Mouse (Mus musculus): ENCODE data around the gene Nap1l1.
A peak's percentile ranks its signal among the peaks of the same experiment; 100 is the strongest.

Gene Nap1l1

DNA sequence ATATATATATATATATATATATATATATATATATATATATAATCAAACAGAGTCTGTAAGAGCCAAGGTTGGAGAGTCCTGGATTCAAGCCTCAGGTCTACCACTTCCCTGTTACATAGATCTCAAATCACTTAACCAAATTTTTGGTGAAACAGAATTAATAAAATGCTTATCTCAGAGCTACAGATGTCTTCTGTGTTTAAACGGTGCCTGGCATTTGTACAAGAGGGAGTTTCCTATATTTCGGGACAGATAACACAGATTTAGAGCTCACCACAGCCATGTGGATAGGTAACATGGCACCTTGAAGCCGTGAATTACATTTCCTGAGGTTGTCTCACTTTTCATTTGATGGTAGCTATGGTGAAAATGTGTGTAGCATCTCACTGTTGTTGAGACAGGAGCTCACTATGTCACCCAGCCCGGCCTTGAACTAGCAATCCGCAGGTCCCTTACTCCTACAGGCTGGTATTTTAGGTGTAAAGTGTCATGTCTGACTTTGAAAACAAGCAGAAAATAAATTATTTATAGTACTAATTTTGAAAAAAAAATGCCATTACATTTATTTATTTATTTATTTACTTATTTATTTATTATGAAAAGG is 41.4 kb downstream of the Nap1l1 start:
- no peak for DNase-seq (ENCODE audit: inconsistent age in 2 of 2, low spot score in 1 of 2)

DNA sequence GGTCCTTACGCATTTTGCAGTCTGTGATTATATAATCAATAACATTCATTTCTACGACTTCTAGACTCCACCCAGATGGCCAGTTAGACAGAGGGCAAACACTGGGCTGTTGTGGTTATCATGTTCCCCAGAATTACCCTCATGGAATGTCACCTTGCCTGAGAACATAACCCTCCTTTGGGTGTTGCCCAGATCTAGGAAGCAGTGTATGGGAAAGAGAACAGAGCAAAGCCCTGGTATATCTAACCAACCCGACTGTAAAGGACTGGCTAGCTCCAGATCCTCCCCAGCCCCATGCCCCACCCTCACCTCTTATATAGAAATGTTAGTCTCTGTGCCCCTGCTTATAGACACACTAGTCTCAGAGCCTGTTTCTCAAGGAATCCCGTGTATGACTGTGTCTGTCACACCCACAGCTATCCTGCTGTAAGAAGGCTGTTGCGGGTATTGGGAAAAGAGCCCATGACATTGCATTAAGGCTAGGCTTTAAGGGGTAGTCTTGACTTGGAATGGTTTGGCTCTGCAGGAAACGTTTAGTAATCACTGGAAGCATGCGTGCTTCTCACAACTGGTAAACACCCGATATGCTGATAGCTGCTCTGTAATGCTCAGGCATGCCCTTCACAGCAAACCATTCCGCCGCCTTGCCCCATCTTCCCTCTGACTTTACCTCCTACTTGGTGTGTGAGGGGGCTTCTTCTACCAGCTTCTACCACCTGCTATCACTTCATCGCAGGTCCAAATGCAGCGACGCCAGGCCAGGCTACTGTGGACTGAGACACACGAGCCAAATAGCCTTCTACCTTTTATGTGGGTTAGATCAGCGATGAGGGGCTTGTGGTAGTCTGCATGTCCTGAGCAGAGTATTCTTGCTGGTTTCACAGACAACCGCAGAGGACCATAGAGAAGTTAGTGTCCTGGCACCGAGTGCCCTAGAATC is 42.3 kb downstream of the Nap1l1 start:
- no peak for DNase-seq (ENCODE audit: inconsistent age in 2 of 2, low spot score in 1 of 2)

DNA sequence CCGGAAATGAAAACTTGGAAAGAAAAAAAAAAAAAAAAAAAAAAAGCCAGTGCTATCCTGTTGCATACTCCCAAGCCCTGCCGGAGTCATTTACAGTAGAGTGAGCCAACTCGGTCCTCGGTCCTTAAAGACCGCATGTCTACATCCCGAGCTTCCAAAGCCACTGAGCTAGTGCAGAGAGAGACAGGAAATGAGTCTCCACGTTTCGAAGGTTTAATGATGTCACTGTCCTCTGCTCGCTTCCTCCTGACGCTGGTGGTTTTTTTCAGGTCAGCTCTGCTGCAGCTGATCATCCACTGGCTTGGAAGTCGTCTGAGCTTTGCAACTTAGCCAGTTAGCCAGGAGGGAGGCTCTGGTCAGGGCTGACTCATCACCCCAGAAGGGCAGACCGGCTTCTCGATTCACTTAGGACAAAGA is 43.2 kb downstream of the Nap1l1 start:
- peak; percentile 84 to 92 for DNase-seq (ENCODE audit: inconsistent age in 2 of 2, low spot score in 1 of 2)

- DNase-seq (ENCODE audit: inconsistent age in 2 of 2, low spot score in 1 of 2): peak in 1 of 2 experiments; percentile 76
These were observed 43.9 kb downstream of the Nap1l1 start for GRCm38 (mm10) chr10:111516804-111517436.

GRCm38 (mm10) chr10:111518350-111518749 is 45.3 kb downstream of the Nap1l1 start:
- no peak for DNase-seq (ENCODE audit: inconsistent age in 2 of 2, low spot score in 1 of 2)

DNA sequence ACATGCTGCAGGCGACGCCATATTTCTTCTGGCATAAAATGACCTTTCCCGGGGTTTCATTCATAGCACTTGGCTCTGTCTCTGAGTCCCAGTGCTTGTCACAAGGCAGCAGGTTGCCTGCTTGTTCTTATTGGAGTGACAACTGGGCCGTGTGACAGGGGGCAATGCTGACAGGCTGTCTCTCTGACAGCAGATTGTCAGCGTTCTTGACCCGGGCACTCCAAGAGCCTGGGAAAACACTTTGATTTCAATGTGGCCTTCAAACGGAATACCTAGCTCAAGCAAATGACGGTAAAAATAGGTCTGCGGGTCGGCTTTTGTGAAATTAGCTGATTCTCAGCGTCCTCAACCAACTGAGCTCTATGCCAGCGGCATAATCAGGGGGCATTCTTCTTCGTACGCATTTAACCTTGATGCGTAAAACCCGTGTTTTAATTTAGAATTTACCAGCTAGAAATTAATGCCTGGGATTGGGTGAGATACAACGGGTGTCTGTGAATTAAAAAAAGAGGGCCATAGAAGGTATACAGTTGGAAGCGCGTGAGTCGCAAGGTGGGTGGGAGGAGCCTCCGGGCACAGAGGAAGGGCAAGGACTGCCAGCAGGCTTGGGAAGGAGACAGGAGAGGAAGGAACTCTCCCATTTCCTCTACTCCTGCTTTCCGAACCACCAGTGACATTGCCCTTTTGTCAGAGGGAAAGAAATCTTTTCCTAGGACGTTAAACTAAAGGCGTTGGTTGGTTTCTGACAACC is 46.8 kb downstream of the Nap1l1 start:
- DNase-seq (ENCODE audit: inconsistent age in 2 of 2, low spot score in 1 of 2): peak; percentile 66 to 85

DNA sequence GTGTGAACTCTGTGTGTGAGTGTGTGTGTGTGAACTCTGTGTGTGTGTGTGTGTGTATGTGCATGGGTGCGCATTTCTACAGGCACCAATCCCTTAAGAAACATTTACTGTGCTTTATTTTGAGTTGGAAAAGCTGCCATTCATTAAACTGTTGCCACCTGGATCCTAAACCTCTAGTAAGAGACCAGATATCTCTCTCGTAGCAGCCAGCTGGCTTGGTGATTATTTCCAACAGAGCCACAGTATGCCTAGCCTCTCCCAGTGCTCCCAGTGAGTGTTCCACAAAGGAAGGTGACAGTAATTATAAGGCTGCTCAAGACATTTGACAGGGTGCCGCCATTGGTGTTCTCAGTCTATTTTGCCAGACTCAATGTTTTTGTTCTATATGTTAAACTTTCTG is 47.6 kb downstream of the Nap1l1 start:
- DNase-seq (ENCODE audit: inconsistent age in 2 of 2, low spot score in 1 of 2): no peak

DNA sequence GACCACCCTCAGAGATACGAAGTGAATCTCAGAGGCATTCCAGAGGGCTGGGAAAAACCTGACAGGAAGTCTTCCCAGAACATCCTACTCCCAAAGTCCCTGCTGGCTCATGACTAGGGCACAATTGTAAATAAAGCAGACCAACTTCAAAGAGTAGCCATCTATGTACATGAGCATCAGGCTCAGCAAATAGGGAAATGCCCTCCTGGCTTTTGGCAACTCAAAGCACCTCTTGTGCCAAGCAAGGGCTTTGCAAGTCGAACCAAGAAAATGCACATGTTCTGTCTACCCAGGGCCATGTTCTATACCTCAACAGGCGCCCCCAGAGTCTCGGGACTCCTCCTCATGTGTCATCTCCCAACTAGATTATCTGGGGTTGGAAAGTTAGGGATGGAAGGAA is 48.6 kb downstream of the Nap1l1 start:
- peak in 1 of 2 experiments; percentile 29 for DNase-seq (ENCODE audit: inconsistent age in 2 of 2, low spot score in 1 of 2)

GRCm38 (mm10) chr10:111522230-111522629 is 49.2 kb downstream of the Nap1l1 start:
- DNase-seq (ENCODE audit: inconsistent age in 2 of 2, low spot score in 1 of 2): no peak

DNA sequence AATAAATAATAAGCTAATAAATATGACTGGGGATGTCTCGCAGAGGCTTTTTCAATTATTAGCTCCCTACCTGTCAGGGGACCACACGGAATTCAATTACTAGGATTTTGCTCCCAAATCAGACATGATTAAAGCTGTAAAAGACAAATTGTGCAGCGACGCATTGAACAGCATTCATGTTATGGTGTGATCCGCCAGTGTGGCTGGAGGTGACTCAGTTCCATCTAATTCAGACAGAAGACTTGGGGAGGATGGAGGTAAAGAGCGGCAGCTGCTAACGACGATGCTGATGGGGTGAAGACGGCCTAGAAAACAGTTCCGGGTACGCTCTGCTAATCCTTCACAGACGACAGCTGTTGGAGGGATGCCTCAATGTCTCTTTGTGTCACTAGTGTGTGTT is 50.9 kb downstream of the Nap1l1 start:
- no peak for DNase-seq (ENCODE audit: inconsistent age in 2 of 2, low spot score in 1 of 2)

DNA sequence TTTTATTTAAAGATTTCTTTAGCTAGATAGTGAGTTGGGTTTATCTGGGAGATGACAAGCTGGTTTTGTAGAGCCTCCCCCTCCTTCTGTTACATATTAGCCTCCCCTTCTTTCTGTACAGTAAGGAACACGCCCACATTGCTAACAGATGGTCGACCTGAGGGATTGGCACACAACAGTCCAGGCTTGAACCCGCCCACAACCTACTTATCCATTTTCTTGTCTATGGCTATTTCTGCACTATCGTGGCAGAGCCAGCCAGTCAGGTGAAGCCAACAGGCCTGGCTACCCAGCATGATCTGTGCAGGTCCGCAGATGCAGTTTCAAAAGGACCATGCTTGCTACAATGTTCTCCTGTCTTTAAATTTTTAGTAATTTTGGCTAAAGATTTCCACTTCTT is 54.0 kb downstream of the Nap1l1 start:
- no peak for DNase-seq (ENCODE audit: inconsistent age in 2 of 2, low spot score in 1 of 2)

DNA sequence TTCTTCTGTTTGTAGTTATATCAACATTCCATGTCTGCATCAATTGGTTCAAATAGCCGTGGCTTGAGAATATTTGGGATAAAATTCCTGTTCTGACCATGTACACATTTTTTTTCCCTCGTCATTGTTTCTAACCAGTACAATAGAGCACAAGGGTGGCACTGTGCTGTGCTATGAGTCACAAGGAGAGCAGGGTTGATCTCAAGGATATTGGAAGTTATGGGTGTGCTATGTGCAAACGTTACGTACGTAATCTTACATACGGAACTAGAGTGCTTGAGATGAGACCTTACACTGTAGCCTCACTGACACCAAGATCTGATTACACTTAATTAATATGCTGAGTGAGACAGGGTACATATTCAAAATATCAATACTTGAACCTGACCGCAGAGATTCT is 54.6 kb downstream of the Nap1l1 start:
- peak in 1 of 2 experiments; percentile 40 for DNase-seq (ENCODE audit: inconsistent age in 2 of 2, low spot score in 1 of 2)

GRCm38 (mm10) chr10:111528283-111528682 is 55.3 kb downstream of the Nap1l1 start:
- no peak for DNase-seq (ENCODE audit: inconsistent age in 2 of 2, low spot score in 1 of 2)

GRCm38 (mm10) chr10:111530398-111530797 is 57.4 kb downstream of the Nap1l1 start:
- DNase-seq (ENCODE audit: inconsistent age in 2 of 2, low spot score in 1 of 2): no peak

GRCm38 (mm10) chr10:111534691-111535090 is 61.7 kb downstream of the Nap1l1 start:
- DNase-seq (ENCODE audit: inconsistent age in 2 of 2, low spot score in 1 of 2): no peak

- DNase-seq (ENCODE audit: inconsistent age in 2 of 2, low spot score in 1 of 2): no peak
These were observed 64.4 kb downstream of the Nap1l1 start for GRCm38 (mm10) chr10:111537410-111537809.

GRCm38 (mm10) chr10:111539724-111540324 is 66.8 kb downstream of the Nap1l1 start:
- DNase-seq (ENCODE audit: inconsistent age in 2 of 2, low spot score in 1 of 2): peak in 1 of 2 experiments; percentile 61

DNA sequence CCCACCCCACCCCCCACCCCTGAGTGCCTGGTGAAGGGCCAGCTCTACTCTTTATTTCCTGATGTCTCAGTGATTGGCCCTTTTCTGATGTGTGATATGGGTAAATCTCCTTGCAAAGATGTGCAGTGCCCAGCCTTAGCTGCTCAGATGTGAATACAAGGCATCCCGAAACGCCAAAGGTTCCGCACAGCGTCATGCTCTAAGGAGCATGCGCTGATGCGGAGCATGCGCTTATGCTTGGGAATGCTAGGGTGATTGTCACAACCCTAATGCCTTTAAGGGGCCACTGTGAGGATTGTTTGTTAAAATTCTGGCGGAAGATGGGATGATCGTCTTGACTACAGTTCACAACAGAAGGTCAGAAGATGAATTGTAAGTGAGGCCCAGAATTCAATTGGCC is 67.7 kb downstream of the Nap1l1 start:
- DNase-seq (ENCODE audit: inconsistent age in 2 of 2, low spot score in 1 of 2): no peak

DNA sequence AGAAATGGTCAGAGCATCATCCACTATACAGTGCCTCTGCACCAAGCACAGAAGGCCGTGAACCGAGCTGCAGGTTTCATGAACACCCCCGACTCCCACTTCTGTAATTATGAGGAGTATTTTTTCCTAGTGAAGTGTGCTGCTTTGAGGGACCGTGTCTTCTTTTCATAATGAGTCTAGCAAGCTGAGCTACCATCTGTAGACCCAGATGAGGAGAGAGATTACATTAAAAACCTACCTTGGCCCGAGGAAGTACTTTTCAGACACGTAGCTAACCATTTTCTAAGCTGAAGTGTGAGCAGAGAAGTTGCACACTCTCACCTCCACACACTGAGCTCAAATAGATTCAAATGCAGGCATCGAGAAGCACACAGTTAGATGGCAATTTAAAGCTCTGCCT is 70.1 kb downstream of the Nap1l1 start:
- no peak for DNase-seq (ENCODE audit: inconsistent age in 2 of 2, low spot score in 1 of 2)

GRCm38 (mm10) chr10:111543781-111544260 is 70.8 kb downstream of the Nap1l1 start:
- peak; percentile 75 to 89 for DNase-seq (ENCODE audit: inconsistent age in 2 of 2, low spot score in 1 of 2)

GRCm38 (mm10) chr10:111544311-111544710 is 71.3 kb downstream of the Nap1l1 start:
- no peak for DNase-seq (ENCODE audit: inconsistent age in 2 of 2, low spot score in 1 of 2)
